Mouse (Mus musculus): ENCODE results near the gene Hipk1. TPM values are rescaled to one million over a fixed set of nuclear protein-coding genes. Genes with fewer than 3 reads are reported as not detected.

The Hipk1 gene
- polyA plus RNA-seq, 1 experiment: 15.6 TPM

GRCm38 (mm10) chr3:103755351-103755750 lies 36.0 kb downstream of the Hipk1 start:
- Histone ChIP-seq H3ac (ENCODE audit: control insufficient read depth, insufficient read length, low read depth) (no peak overlapping the region), H3K36me3 (ENCODE audit: control insufficient read depth, insufficient read depth) (peaks cover 86% of the 10 kb centered on the region), H3K79me2 (ENCODE audit: control insufficient read depth, insufficient read depth) (no peaks in the 10 kb centered on the region), H3K27me3 (ENCODE audit: control insufficient read depth, insufficient read depth, insufficient read length) (no peaks in the 10 kb centered on the region), H3K4me3 (ENCODE audit: insufficient read depth, poor library complexity, severe bottlenecking) (no peak overlapping the region), H3K79me3 (ENCODE audit: low read depth) (peaks cover 1% of the 10 kb centered on the region)
- TF ChIP-seq MYOG (IDR thresholded peaks at IDR 0.05; ENCODE audit: control insufficient read depth, extremely low read depth, insufficient read length) (no peak), CEBPB (IDR thresholded peaks at IDR 0.05; ENCODE audit: low read depth) (no peak), MYOD1 (IDR thresholded peaks at IDR 0.05; ENCODE audit: control insufficient read depth, insufficient read length, low read depth) (no peak), USF1 (IDR thresholded peaks at IDR 0.05; ENCODE audit: low read depth) (no peak), CTCF (IDR thresholded peaks at IDR 0.05; ENCODE audit: control insufficient read depth, insufficient read depth, insufficient read length) (no peak), FOSL1 (IDR thresholded peaks at IDR 0.05; ENCODE audit: insufficient read depth, low read length, poor library complexity, severe bottlenecking) (no peak)

GRCm38 (mm10) chr3:103751558-103751957 lies 39.8 kb downstream of the Hipk1 start:
- H3ac ChIP-seq (ENCODE audit: control insufficient read depth, insufficient read length, low read depth): no peak overlapping the region
- no peaks in the 10 kb centered on the region for H3K79me3 ChIP-seq (ENCODE audit: low read depth)
- no peaks in the 10 kb centered on the region for H3K79me2 ChIP-seq (ENCODE audit: control insufficient read depth, insufficient read depth)
- peaks cover 85% of the 10 kb centered on the region for H3K36me3 ChIP-seq (ENCODE audit: control insufficient read depth, insufficient read depth)
- TF ChIP-seq USF1 (IDR thresholded peaks at IDR 0.05; ENCODE audit: low read depth): no peak
- no peak for TF ChIP-seq FOSL1 (IDR thresholded peaks at IDR 0.05; ENCODE audit: insufficient read depth, low read length, poor library complexity, severe bottlenecking)
- TF ChIP-seq MYOG (IDR thresholded peaks at IDR 0.05; ENCODE audit: control insufficient read depth, extremely low read depth, insufficient read length): no peak
- no peak for TF ChIP-seq CTCF (IDR thresholded peaks at IDR 0.05; ENCODE audit: control insufficient read depth, insufficient read depth, insufficient read length)
- TF ChIP-seq CEBPB (IDR thresholded peaks at IDR 0.05; ENCODE audit: low read depth): no peak
- TF ChIP-seq MYOD1 (IDR thresholded peaks at IDR 0.05; ENCODE audit: control insufficient read depth, insufficient read length, low read depth): no peak
- no peak for TF ChIP-seq MAX (IDR thresholded peaks at IDR 0.05)
- no peaks in the 10 kb centered on the region for H3K27me3 ChIP-seq (ENCODE audit: control insufficient read depth, insufficient read depth, insufficient read length)
- H3K4me3 ChIP-seq (ENCODE audit: insufficient read depth, poor library complexity, severe bottlenecking): no peak overlapping the region

- H3K36me3 ChIP-seq (ENCODE audit: control insufficient read depth, insufficient read depth): peaks cover 82% of the 10 kb centered on the region
- no peak overlapping the region for H3ac ChIP-seq (ENCODE audit: control insufficient read depth, insufficient read length, low read depth)
- TF ChIP-seq MYOG (IDR thresholded peaks at IDR 0.05; ENCODE audit: control insufficient read depth, extremely low read depth, insufficient read length) (no peak), CTCF (IDR thresholded peaks at IDR 0.05; ENCODE audit: control insufficient read depth, insufficient read depth, insufficient read length) (no peak), USF1 (IDR thresholded peaks at IDR 0.05; ENCODE audit: low read depth) (no peak), FOSL1 (IDR thresholded peaks at IDR 0.05; ENCODE audit: insufficient read depth, low read length, poor library complexity, severe bottlenecking) (no peak), MAX (IDR thresholded peaks at IDR 0.05) (no peak), MYOD1 (IDR thresholded peaks at IDR 0.05; ENCODE audit: control insufficient read depth, insufficient read length, low read depth) (no peak), CEBPB (IDR thresholded peaks at IDR 0.05; ENCODE audit: low read depth) (no peak)
- no peaks in the 10 kb centered on the region for H3K79me3 ChIP-seq (ENCODE audit: low read depth)
- H3K27me3 ChIP-seq (ENCODE audit: control insufficient read depth, insufficient read depth, insufficient read length): no peaks in the 10 kb centered on the region
- no peak overlapping the region for H3K4me3 ChIP-seq (ENCODE audit: insufficient read depth, poor library complexity, severe bottlenecking)
- no peaks in the 10 kb centered on the region for H3K79me2 ChIP-seq (ENCODE audit: control insufficient read depth, insufficient read depth)
These were observed 44.7 kb downstream of the Hipk1 start for GRCm38 (mm10) chr3:103746711-103747110.

GRCm38 (mm10) chr3:103745001-103745770 lies 46.2 kb downstream of the Hipk1 start:
- Histone ChIP-seq H3ac (ENCODE audit: control insufficient read depth, insufficient read length, low read depth) (no peak overlapping the region), H3K79me3 (ENCODE audit: low read depth) (no peaks in the 10 kb centered on the region), H3K79me2 (ENCODE audit: control insufficient read depth, insufficient read depth) (no peaks in the 10 kb centered on the region), H3K27me3 (ENCODE audit: control insufficient read depth, insufficient read depth, insufficient read length) (no peaks in the 10 kb centered on the region), H3K36me3 (ENCODE audit: control insufficient read depth, insufficient read depth) (peaks cover 72% of the 10 kb centered on the region), H3K4me3 (ENCODE audit: insufficient read depth, poor library complexity, severe bottlenecking) (no peak overlapping the region)
- TF ChIP-seq FOSL1 (IDR thresholded peaks at IDR 0.05; ENCODE audit: insufficient read depth, low read length, poor library complexity, severe bottlenecking): no peak
- TF ChIP-seq MYOG (IDR thresholded peaks at IDR 0.05; ENCODE audit: control insufficient read depth, extremely low read depth, insufficient read length): no peak

GRCm38 (mm10) chr3:103743208-103743607 lies 48.2 kb downstream of the Hipk1 start:
- Histone ChIP-seq H3K27me3 (ENCODE audit: control insufficient read depth, insufficient read depth, insufficient read length) (no peaks in the 10 kb centered on the region), H3K36me3 (ENCODE audit: control insufficient read depth, insufficient read depth) (peaks cover 56% of the 10 kb centered on the region), H3ac (ENCODE audit: control insufficient read depth, insufficient read length, low read depth) (no peak overlapping the region), H3K79me3 (ENCODE audit: low read depth) (no peaks in the 10 kb centered on the region), H3K4me3 (ENCODE audit: insufficient read depth, poor library complexity, severe bottlenecking) (no peak overlapping the region), H3K79me2 (ENCODE audit: control insufficient read depth, insufficient read depth) (no peaks in the 10 kb centered on the region)
- TF ChIP-seq USF1 (IDR thresholded peaks at IDR 0.05; ENCODE audit: low read depth): no peak
- no peak for TF ChIP-seq FOSL1 (IDR thresholded peaks at IDR 0.05; ENCODE audit: insufficient read depth, low read length, poor library complexity, severe bottlenecking)
- no peak for TF ChIP-seq MAX (IDR thresholded peaks at IDR 0.05)
- TF ChIP-seq MYOG (IDR thresholded peaks at IDR 0.05; ENCODE audit: control insufficient read depth, extremely low read depth, insufficient read length): no peak
- TF ChIP-seq CTCF (IDR thresholded peaks at IDR 0.05; ENCODE audit: control insufficient read depth, insufficient read depth, insufficient read length): no peak

- peaks cover 8% of the 10 kb centered on the region for H3K79me2 ChIP-seq (ENCODE audit: control insufficient read depth, insufficient read depth)
- H3K4me3 ChIP-seq (ENCODE audit: insufficient read depth, poor library complexity, severe bottlenecking): no peak overlapping the region
- no peaks in the 10 kb centered on the region for H3K27me3 ChIP-seq (ENCODE audit: control insufficient read depth, insufficient read depth, insufficient read length)
- H3K79me3 ChIP-seq (ENCODE audit: low read depth): peaks cover 2% of the 10 kb centered on the region
- TF ChIP-seq CTCF (IDR thresholded peaks at IDR 0.05; ENCODE audit: control insufficient read depth, insufficient read depth, insufficient read length) (no peak), CEBPB (IDR thresholded peaks at IDR 0.05; ENCODE audit: low read depth) (no peak), FOSL1 (IDR thresholded peaks at IDR 0.05; ENCODE audit: insufficient read depth, low read length, poor library complexity, severe bottlenecking) (no peak), USF1 (IDR thresholded peaks at IDR 0.05; ENCODE audit: low read depth) (no peak), MAX (IDR thresholded peaks at IDR 0.05) (no peak), MYOG (IDR thresholded peaks at IDR 0.05; ENCODE audit: control insufficient read depth, extremely low read depth, insufficient read length) (no peak), MYOD1 (IDR thresholded peaks at IDR 0.05; ENCODE audit: control insufficient read depth, insufficient read length, low read depth) (no peak)
- no peak overlapping the region for H3ac ChIP-seq (ENCODE audit: control insufficient read depth, insufficient read length, low read depth)
- peaks cover 28% of the 10 kb centered on the region for H3K36me3 ChIP-seq (ENCODE audit: control insufficient read depth, insufficient read depth)
These were observed 51.0 kb downstream of the Hipk1 start for GRCm38 (mm10) chr3:103740342-103740741.
